Mouse (Mus musculus) megakaryocyte, embryonic 14.5 days (primary cell): ENCODE measurements around the gene Prkra. TPM values are rescaled to one million over a fixed set of nuclear protein-coding genes. Genes with fewer than 3 reads are reported as not detected.
A peak's percentile ranks its signal among the peaks of the same experiment; 100 is the strongest.
"Not testable (repeated sequence)": the region's sequence is repeated elsewhere in the genome, so short reads cannot be mapped to it uniquely, and the experiment has no call there.

Experiments used
- H3K27me3 ChIP-seq: replicated peaks from 2 replicates; pipeline ENCODE3; 2012; ENCODE audit warnings: inconsistent platforms
- H3K36me3 ChIP-seq: replicated peaks from 2 replicates; pipeline ENCODE3; 2012; ENCODE audit warnings: low read length, inconsistent platforms, mixed read lengths
- H3K4me1 ChIP-seq: 2 replicates; pipeline ENCODE4 v1.6.1; 2012; ENCODE audit warnings: inconsistent platforms
- H3K4me3 ChIP-seq: replicated peaks from 2 replicates; pipeline ENCODE3; 2012; ENCODE audit warnings: moderate library complexity, mild to moderate bottlenecking, inconsistent platforms
- H3K9me3 ChIP-seq: 2 replicates; pipeline ENCODE4 v1.6.1; 2012; ENCODE audit warnings: inconsistent platforms
- FLI1 ChIP-seq: IDR thresholded peaks from 2 replicates; pipeline ENCODE4 v1.6.1; 2012; ENCODE audit warnings: low read length, inconsistent platforms, mixed read lengths
- GATA1 ChIP-seq: IDR thresholded peaks from 3 replicates; pipeline ENCODE4 v1.6.1; 2012; ENCODE audit warnings: mixed read lengths, low read length, inconsistent platforms, borderline replicate concordance
- polyA plus RNA-seq: library from polyadenylated mRNA; stranded (reverse); fragments of >175 nt; gene quantifications from 2 replicates; pipeline ENCODE4 v1.2.3, GENCODE M21; 2012; ENCODE audit warnings: low replicate concordance; ENCODE audit not compliant: insufficient read depth

The Prkra gene
- polyA plus RNA-seq, 1 experiment: 12.2 TPM

DNA sequence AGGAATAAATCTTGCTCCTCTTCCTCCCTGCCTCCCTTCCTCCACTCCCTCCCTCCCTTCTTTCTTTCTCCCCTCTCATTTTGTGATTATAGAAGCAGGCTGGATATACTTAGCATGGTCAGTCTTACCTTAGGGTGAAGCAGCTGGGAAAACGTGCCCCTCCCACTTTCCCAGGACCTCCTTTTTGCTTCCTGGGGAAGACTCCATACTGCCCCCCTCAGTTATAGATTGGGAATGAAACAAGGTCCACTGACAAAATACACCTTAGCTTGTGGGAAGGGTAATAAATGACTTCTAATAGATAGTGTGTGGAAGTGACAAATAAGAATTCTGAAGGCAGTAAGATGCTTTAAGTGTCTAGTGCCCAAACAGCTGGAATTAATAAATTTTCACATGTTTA is 8.2 kb upstream of the Prkra start:
- Histone ChIP-seq H3K27me3 (peaks cover 4% of the 10 kb centered on the region), H3K4me3 (peak overlapping the region; percentile 65), H3K9me3 (no peaks in the 10 kb centered on the region), H3K4me1 (peaks cover 16% of the 10 kb centered on the region), H3K36me3 (no peaks in the 10 kb centered on the region)
- TF ChIP-seq GATA1 (no peak), FLI1 (no peak)

- H3K9me3 ChIP-seq: no peaks in the 10 kb centered on the region
- TF ChIP-seq FLI1 (no peak), GATA1 (no peak)
- H3K27me3 ChIP-seq: peaks cover 4% of the 10 kb centered on the region
- H3K4me1 ChIP-seq: peaks cover 16% of the 10 kb centered on the region
- no peaks in the 10 kb centered on the region for H3K36me3 ChIP-seq
- H3K4me3 ChIP-seq: peak overlapping the region; percentile 73
These were observed 7.6 kb upstream of the Prkra start for GRCm38 (mm10) chr2:76655444-76655843.

DNA sequence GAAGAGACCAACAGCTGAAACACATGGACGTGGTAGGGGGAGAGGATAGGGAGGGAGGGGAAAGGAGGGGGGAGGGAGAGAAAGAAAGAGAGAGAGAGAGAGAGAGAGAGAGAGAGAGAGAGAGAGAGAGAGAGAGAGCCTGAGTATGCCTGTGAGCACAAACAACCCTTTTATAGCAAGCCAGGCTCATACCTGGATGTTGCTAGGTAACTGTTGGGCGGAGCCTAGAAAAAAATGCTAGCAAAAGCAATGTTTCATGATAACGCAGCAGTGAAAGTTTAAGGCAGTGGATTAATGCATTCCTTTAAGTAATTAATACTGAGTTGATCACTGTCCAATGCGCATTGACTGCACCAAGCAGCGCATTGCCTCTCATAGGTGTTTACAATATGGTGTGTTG is 6.8 kb upstream of the Prkra start:
- H3K27me3 ChIP-seq: peaks cover 4% of the 10 kb centered on the region
- no peak overlapping the region for H3K4me3 ChIP-seq
- H3K9me3 ChIP-seq: no peaks in the 10 kb centered on the region
- TF ChIP-seq FLI1 (no peak), GATA1 (no peak)
- H3K4me1 ChIP-seq: peaks cover 16% of the 10 kb centered on the region
- no peaks in the 10 kb centered on the region for H3K36me3 ChIP-seq

- Histone ChIP-seq H3K27me3 (no peaks in the 10 kb centered on the region), H3K36me3 (no peaks in the 10 kb centered on the region), H3K4me3 (no peak overlapping the region), H3K4me1 (peaks cover 15% of the 10 kb centered on the region), H3K9me3 (no peaks in the 10 kb centered on the region)
- TF ChIP-seq FLI1: no peak
- no peak for TF ChIP-seq GATA1
These were observed 5.3 kb upstream of the Prkra start for GRCm38 (mm10) chr2:76653070-76653469.

- Histone ChIP-seq H3K27me3 (no peaks in the 10 kb centered on the region), H3K4me3 (peak overlapping the region; percentile 94), H3K4me1 (peaks cover 34% of the 10 kb centered on the region), H3K36me3 (peaks cover 7% of the 10 kb centered on the region), H3K9me3 (no peaks in the 10 kb centered on the region)
- TF ChIP-seq FLI1: no peak
- TF ChIP-seq GATA1: no peak
These were observed 889 bp upstream of the Prkra start for GRCm38 (mm10) chr2:76648666-76649141.

- Histone ChIP-seq H3K27me3 (no peaks in the 10 kb centered on the region), H3K9me3 (no peaks in the 10 kb centered on the region), H3K4me1 (peaks cover 40% of the 10 kb centered on the region), H3K4me3 (peak overlapping the region; percentile 94), H3K36me3 (peaks cover 19% of the 10 kb centered on the region)
- TF ChIP-seq FLI1 (no peak), GATA1 (no peak)
These were observed 360 bp downstream of the Prkra start for GRCm38 (mm10) chr2:76647441-76647869.

DNA sequence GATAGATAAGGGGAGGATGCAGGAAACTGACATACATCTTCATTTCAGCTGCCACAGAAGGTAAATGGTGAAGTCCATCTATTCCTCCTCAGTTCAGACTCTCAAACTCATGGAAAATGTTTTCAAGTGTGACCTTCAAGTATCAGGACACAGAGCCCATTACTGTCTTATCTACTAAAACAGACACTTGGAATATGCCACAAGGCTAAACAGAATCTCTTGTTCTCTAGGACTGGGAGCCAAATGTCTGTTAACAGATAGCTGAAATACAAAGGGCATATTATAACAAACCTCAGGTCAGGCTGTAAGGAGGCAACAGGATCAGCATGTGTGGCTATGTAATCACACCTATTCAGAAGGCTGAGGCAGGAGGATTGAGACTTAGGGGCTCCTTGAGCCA is 4.0 kb downstream of the Prkra start:
- peaks cover 56% of the 10 kb centered on the region for H3K36me3 ChIP-seq
- H3K27me3 ChIP-seq: no peaks in the 10 kb centered on the region
- H3K4me3 ChIP-seq: peak overlapping the region; percentile 65
- peaks cover 43% of the 10 kb centered on the region for H3K4me1 ChIP-seq
- no peak for TF ChIP-seq GATA1
- no peak for TF ChIP-seq FLI1
- H3K9me3 ChIP-seq: no peaks in the 10 kb centered on the region

DNA sequence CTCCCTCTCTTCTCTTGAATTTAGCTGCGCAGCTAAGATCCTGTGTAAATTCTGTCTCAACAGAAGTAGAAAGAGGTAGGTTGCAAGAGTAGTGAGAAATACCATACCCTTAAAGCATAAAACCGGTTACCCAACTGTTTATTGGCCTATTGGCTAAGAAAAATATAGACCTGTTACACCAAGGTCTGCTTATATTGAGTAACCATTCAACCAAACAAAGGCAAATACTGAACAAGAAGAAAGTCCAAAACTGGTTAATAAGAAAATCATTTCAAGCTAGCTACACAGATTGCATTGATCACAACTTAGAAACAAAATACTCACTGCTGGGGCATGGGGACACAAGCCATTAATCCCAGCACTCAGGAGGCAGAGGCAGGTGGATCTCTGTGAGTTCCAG is 8.2 kb downstream of the Prkra start:
- H3K4me3 ChIP-seq: no peak overlapping the region
- TF ChIP-seq FLI1 (no peak), GATA1 (no peak)
- peaks cover 93% of the 10 kb centered on the region for H3K36me3 ChIP-seq
- no peaks in the 10 kb centered on the region for H3K9me3 ChIP-seq
- no peaks in the 10 kb centered on the region for H3K27me3 ChIP-seq
- peaks cover 19% of the 10 kb centered on the region for H3K4me1 ChIP-seq

DNA sequence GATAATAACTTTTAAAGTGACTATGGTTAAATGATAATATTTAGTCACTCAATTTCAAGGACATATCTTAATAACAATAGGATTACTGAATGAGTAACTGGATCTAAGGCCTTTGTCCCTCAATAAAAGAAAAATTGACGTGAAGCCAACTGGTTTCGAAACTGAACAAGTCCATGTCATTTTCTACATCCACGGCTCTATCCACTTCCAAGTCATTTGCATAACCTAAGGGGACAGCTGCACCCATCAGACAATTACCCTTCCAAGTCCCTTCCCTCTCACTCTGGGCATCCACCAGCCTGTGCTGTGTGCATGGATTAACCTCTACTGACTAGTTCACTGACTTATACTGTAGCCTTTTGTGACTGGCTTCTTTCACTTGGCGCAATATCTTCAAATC is 16.2 kb downstream of the Prkra start:
- TF ChIP-seq FLI1 (no peak), GATA1 (no peak)
- H3K4me1 ChIP-seq: no peaks in the 10 kb centered on the region
- H3K27me3 ChIP-seq: no peaks in the 10 kb centered on the region
- no peak overlapping the region for H3K4me3 ChIP-seq
- peaks cover 4% of the 10 kb centered on the region for H3K9me3 ChIP-seq
- peaks cover 91% of the 10 kb centered on the region for H3K36me3 ChIP-seq

- Histone ChIP-seq H3K4me3 (no peak overlapping the region), H3K27me3 (no peaks in the 10 kb centered on the region), H3K4me1 (no peaks in the 10 kb centered on the region), H3K36me3 (peaks cover 88% of the 10 kb centered on the region), H3K9me3 (peaks cover 16% of the 10 kb centered on the region)
- no peak for TF ChIP-seq GATA1
- TF ChIP-seq FLI1: no peak
These were observed 17.5 kb downstream of the Prkra start for GRCm38 (mm10) chr2:76630293-76630692.

DNA sequence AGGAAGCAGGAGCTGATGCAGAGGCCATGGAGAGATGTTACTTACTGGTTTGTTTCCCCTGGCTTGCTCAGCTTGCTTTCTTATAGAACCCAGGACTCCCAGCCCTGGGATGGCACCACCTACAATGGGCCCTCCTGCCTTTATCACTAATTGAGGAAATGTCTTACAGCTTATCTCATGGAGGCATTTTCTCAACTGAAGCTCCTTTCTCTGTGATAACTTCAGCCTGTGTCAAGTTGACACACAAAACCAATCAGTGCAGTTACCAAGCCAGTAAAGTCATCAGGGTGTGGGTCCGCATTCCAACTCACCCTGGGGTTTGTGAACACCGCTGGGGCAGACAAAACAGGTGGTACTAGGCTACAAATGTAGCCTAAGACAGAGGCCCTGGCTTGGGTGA is 25.5 kb downstream of the Prkra start:
- H3K4me3 ChIP-seq, H3K4me1 ChIP-seq, H3K27me3 ChIP-seq: not testable (repeated sequence)
- Histone ChIP-seq H3K9me3 (peaks cover 28% of the 10 kb centered on the region), H3K36me3 (peaks cover 42% of the 10 kb centered on the region)
